Mouse (Mus musculus) lung, postnatal 0 days (tissue): ENCODE measurements around the gene Psmb10. TPM values are rescaled to one million over a fixed set of nuclear protein-coding genes. Genes with fewer than 3 reads are reported as not detected.

Source experiments
- ATAC-seq: fragments of 200-750 bp; cut with Nextera tagmentation; 2 replicates; pipeline ENCODE4 v1.8.0; 2017; ENCODE audit warnings: moderate library complexity
- DNase-seq: peaks from one replicate; pipeline ENCODE4 v3.0.0-alpha.2; 2016; ENCODE audit warnings: low spot score
- H3K27ac ChIP-seq: fragments of 300-500 bp; sonication (generic); 2 replicates; pipeline ENCODE4 v1.5.1; 2014; ENCODE audit warnings: antibody characterized with exemption, mild to moderate bottlenecking, low read length, mixed read lengths
- H3K27me3 ChIP-seq: fragments of 300-500 bp; sonication (generic); replicated peaks from 2 replicates; pipeline ENCODE4 v1.6.1; 2014; ENCODE audit warnings: low read length, mixed read lengths; ENCODE audit not compliant: insufficient read depth
- H3K36me3 ChIP-seq: fragments of 300-500 bp; sonication (generic); 2 replicates; pipeline ENCODE4 v1.6.1; 2014; ENCODE audit warnings: low read length, mixed read lengths; ENCODE audit not compliant: insufficient read depth
- H3K4me1 ChIP-seq: fragments of 300-500 bp; sonication (generic); 2 replicates; pipeline ENCODE4 v1.6.1; 2014; ENCODE audit warnings: antibody characterized with exemption, low read depth, low read length, mixed read lengths; ENCODE audit not compliant: insufficient read depth
- H3K4me2 ChIP-seq: fragments of 300-500 bp; sonication (generic); replicated peaks from 2 replicates; pipeline ENCODE4 v1.6.1; 2014; ENCODE audit warnings: low read depth, mild to moderate bottlenecking, low read length, moderate library complexity, mixed read lengths
- H3K4me3 ChIP-seq: fragments of 300-500 bp; sonication (generic); 2 replicates; pipeline ENCODE4 v1.5.1; 2014; ENCODE audit warnings: low read depth, low read length
- H3K9ac ChIP-seq: fragments of 300-500 bp; sonication (generic); replicated peaks from 2 replicates; pipeline ENCODE4 v1.6.1; 2014; ENCODE audit warnings: low read depth, mild to moderate bottlenecking
- H3K9me3 ChIP-seq: fragments of 300-500 bp; sonication (generic); 2 replicates; pipeline ENCODE4 v1.6.1; 2016; ENCODE audit warnings: low read length, mixed read lengths
- CTCF ChIP-seq: IDR thresholded peaks from 2 replicates; pipeline ENCODE4 v1.5.1; 2016; ENCODE audit warnings: antibody characterized with exemption, mild to moderate bottlenecking
- EP300 ChIP-seq: IDR thresholded peaks from 2 replicates; pipeline ENCODE4 v1.6.1; 2016; ENCODE audit warnings: antibody characterized with exemption, mild to moderate bottlenecking, control low read depth
- WGBS: fragments of 180-500 bp; shearing (Covaris S2); extraction: QIAGEN DNeasy Blood & Tissue Kit; methylation state at CpG from one replicate; pipeline ENCODE4 v1.1.7; 2014; 5-methylcytosine and 5-hydroxymethylcytosine counted together
- polyA plus RNA-seq: library from polyadenylated mRNA; unstranded; fragments of >200 nt; fragmentation: Nextera tagmentation; extraction: Ambion mirVana; gene quantifications from 2 replicates; pipeline ENCODE4 v1.2.1, GENCODE M21; 2015

Psmb10 gene
- polyA plus RNA-seq, 1 experiment from 2014 or later, result 77.2 TPM

GRCm38 (mm10) chr8:105943321-105943739, 5.1 kb upstream of the Psmb10 start, which contains the start of gene Lcat:
Gene Lcat, minus strand, starts transcription at chr8:105943382.
- Histone ChIP-seq H3K4me2 (no peak within 1 kb of the TSS), H3K27me3 (no peaks in the 10 kb centered on the region), H3K36me3 (peaks cover 26% of the 10 kb centered on the region; the same call in 1 of the 2 replicates), H3K27ac (no peak within 1 kb of the TSS), H3K4me3 (no peak within 1 kb of the TSS), H3K4me1 (no peaks in the 10 kb centered on the region), H3K9ac (no peak within 1 kb of the TSS), H3K9me3 (no peaks in the 10 kb centered on the region)
- no peak for DNase-seq
- no peak for ATAC-seq
- TF ChIP-seq CTCF, result no peak
- no peak for TF ChIP-seq EP300
- 80% methylated on average over 8 of the region's 8 CpGs for WGBS

- DNase-seq, result no peak
- H3K4me3 ChIP-seq, result no peak overlapping the region
- no peak for ATAC-seq
- H3K27me3 ChIP-seq, result no peaks in the 10 kb centered on the region
- no peak overlapping the region for H3K9ac ChIP-seq
- no peak for TF ChIP-seq EP300
- no peak for TF ChIP-seq CTCF
- peaks cover 23% of the 10 kb centered on the region; the same call in 1 of the 2 replicates for H3K36me3 ChIP-seq
- H3K27ac ChIP-seq, result no peak overlapping the region
- H3K9me3 ChIP-seq, result no peaks in the 10 kb centered on the region
- WGBS, result 92% methylated on average over 5 of the region's 5 CpGs
- no peak overlapping the region for H3K4me2 ChIP-seq
- H3K4me1 ChIP-seq, result no peaks in the 10 kb centered on the region
These were observed 4.3 kb upstream of the Psmb10 start for GRCm38 (mm10) chr8:105942542-105942941.

GRCm38 (mm10) chr8:105942026-105942425, 3.8 kb upstream of the Psmb10 start:
- DNase-seq (no peak), ATAC-seq (no peak)
- Histone ChIP-seq H3K27ac (no peak overlapping the region), H3K4me1 (no peaks in the 10 kb centered on the region), H3K9me3 (no peaks in the 10 kb centered on the region), H3K27me3 (no peaks in the 10 kb centered on the region), H3K9ac (no peak overlapping the region), H3K36me3 (peaks cover 18% of the 10 kb centered on the region; the same call in 1 of the 2 replicates), H3K4me2 (no peak overlapping the region), H3K4me3 (no peak overlapping the region)
- WGBS, result 88% methylated on average over 11 of the region's 11 CpGs
- TF ChIP-seq EP300, result no peak
- no peak for TF ChIP-seq CTCF

GRCm38 (mm10) chr8:105937496-105938305, 543 bp downstream of the Psmb10 start:
- no peak for TF ChIP-seq CTCF
- TF ChIP-seq EP300, result no peak
- peak; percentile 25 for ATAC-seq
- peak; percentile 72 for DNase-seq
- Histone ChIP-seq H3K4me3 (peak overlapping the region; percentile 88), H3K9ac (peak overlapping the region; percentile 71), H3K4me2 (peak overlapping the region; percentile 91), H3K27me3 (no peaks in the 10 kb centered on the region), H3K27ac (peak overlapping the region; percentile 88), H3K9me3 (no peaks in the 10 kb centered on the region), H3K36me3 (no peaks in the 10 kb centered on the region), H3K4me1 (peaks cover 5% of the 10 kb centered on the region; the same call in 1 of the 2 replicates)
- WGBS, result under 1% methylated on average over 30 of the region's 33 CpGs

GRCm38 (mm10) chr8:105936866-105937475, 1.3 kb downstream of the Psmb10 start:
- Histone ChIP-seq H3K4me1 (peaks cover 5% of the 10 kb centered on the region; the same call in 1 of the 2 replicates), H3K27ac (peak overlapping the region; percentile 88), H3K4me3 (peak overlapping the region; percentile 88), H3K9me3 (no peaks in the 10 kb centered on the region), H3K4me2 (peak overlapping the region; percentile 91), H3K27me3 (no peaks in the 10 kb centered on the region), H3K9ac (peak overlapping the region; percentile 71), H3K36me3 (0 out of 2 replicates have a peak, but pooled peaks cover 4% of the 10 kb centered on the region)
- peak; percentile 97 for DNase-seq
- WGBS, result under 1% methylated on average over 30 of the region's 30 CpGs
- peak; percentile 93 for ATAC-seq
- TF ChIP-seq EP300 (no peak), CTCF (peak; percentile 23; the same call in 1 of the 2 replicates)

GRCm38 (mm10) chr8:105935863-105936603, 2.2 kb downstream of the Psmb10 start:
- DNase-seq (no peak), ATAC-seq (no peak)
- Histone ChIP-seq H3K36me3 (0 out of 2 replicates have a peak, but pooled peaks cover 4% of the 10 kb centered on the region), H3K4me3 (peak overlapping the region; percentile 88), H3K4me2 (peak overlapping the region; percentile 91; the same call in 1 of the 2 replicates), H3K9me3 (no peaks in the 10 kb centered on the region), H3K9ac (0 out of 2 replicates have a peak overlapping the region, but pooled peaks have one; percentile 71), H3K4me1 (peaks cover 5% of the 10 kb centered on the region; the same call in 1 of the 2 replicates), H3K27me3 (no peaks in the 10 kb centered on the region), H3K27ac (no peak overlapping the region)
- 24% methylated on average over 7 of the region's 7 CpGs for WGBS
- no peak for TF ChIP-seq CTCF
- TF ChIP-seq EP300, result no peak
